Mouse (Mus musculus): ENCODE results near the gene Prr19. TPM values are rescaled to one million over a fixed set of nuclear protein-coding genes. Genes with fewer than 3 reads are reported as not detected.

The Prr19 gene
- polyA plus RNA-seq, 1 experiment from 2014 or later: 2.3 TPM

GRCm38 (mm10) chr7:25303003-25303684, 1.9 kb downstream of the Prr19 start:
- H3K27ac ChIP-seq: no peak overlapping the region
- H3K9ac ChIP-seq: no peak overlapping the region
- WGBS: 74% methylated on average over 9 of the region's 9 CpGs
- no peak for ATAC-seq (ENCODE audit: low FRiP score)
- peaks cover 26% of the 10 kb centered on the region for H3K4me1 ChIP-seq (replicated peaks)
- H3K4me2 ChIP-seq: no peak overlapping the region
- H3K9me3 ChIP-seq: no peaks in the 10 kb centered on the region
- peaks cover 12% of the 10 kb centered on the region; the same call in 1 of the 2 replicates for H3K27me3 ChIP-seq
- H3K36me3 ChIP-seq: peaks cover 9% of the 10 kb centered on the region
- no peak overlapping the region for H3K4me3 ChIP-seq

- H3K9ac ChIP-seq: no peak overlapping the region
- peaks cover 10% of the 10 kb centered on the region for H3K36me3 ChIP-seq
- no peak overlapping the region for H3K4me2 ChIP-seq
- H3K4me3 ChIP-seq: no peak overlapping the region
- no peak for ATAC-seq (ENCODE audit: low FRiP score)
- H3K27me3 ChIP-seq: peaks cover 15% of the 10 kb centered on the region; the same call in 1 of the 2 replicates
- H3K9me3 ChIP-seq: no peaks in the 10 kb centered on the region
- peaks cover 21% of the 10 kb centered on the region for H3K4me1 ChIP-seq (replicated peaks)
- 88% methylated on average over 3 of the region's 3 CpGs for WGBS
- no peak overlapping the region for H3K27ac ChIP-seq
Measured at GRCm38 (mm10) chr7:25303685-25304006, 2.4 kb downstream of the Prr19 start.

GRCm38 (mm10) chr7:25305481-25305880, 4.3 kb downstream of the Prr19 start:
- H3K4me3 ChIP-seq: peak overlapping the region; percentile 72
- H3K36me3 ChIP-seq: peaks cover 14% of the 10 kb centered on the region
- H3K9me3 ChIP-seq: no peaks in the 10 kb centered on the region
- 2% methylated on average over 2 of the region's 2 CpGs for WGBS
- peak; percentile 26; the same call in 1 of the 2 replicates for ATAC-seq (ENCODE audit: low FRiP score)
- H3K9ac ChIP-seq: peak overlapping the region; percentile 93
- H3K4me2 ChIP-seq: peak overlapping the region; percentile 80
- H3K4me1 ChIP-seq (replicated peaks): peaks cover 20% of the 10 kb centered on the region
- peaks cover 20% of the 10 kb centered on the region; the same call in 1 of the 2 replicates for H3K27me3 ChIP-seq
- peak overlapping the region; percentile 95 for H3K27ac ChIP-seq

GRCm38 (mm10) chr7:25305956-25306613, 4.9 kb downstream of the Prr19 start, which contains the start of gene Tmem145:
TSS of gene Tmem145 (plus strand) at chr7:25306106.
- peaks cover 20% of the 10 kb centered on the region for H3K4me1 ChIP-seq (replicated peaks)
- H3K27ac ChIP-seq: peak within 1 kb of the TSS; percentile 95
- under 1% methylated on average over 44 of the region's 47 CpGs for WGBS
- ATAC-seq (ENCODE audit: low FRiP score): peak; percentile 73
- H3K27me3 ChIP-seq: peaks cover 23% of the 10 kb centered on the region
- H3K36me3 ChIP-seq: peaks cover 14% of the 10 kb centered on the region
- peak within 1 kb of the TSS; percentile 93 for H3K9ac ChIP-seq
- no peaks in the 10 kb centered on the region for H3K9me3 ChIP-seq
- H3K4me2 ChIP-seq: peak within 1 kb of the TSS; percentile 80
- peak within 1 kb of the TSS; percentile 72 for H3K4me3 ChIP-seq

- Histone ChIP-seq H3K27me3 (peaks cover 29% of the 10 kb centered on the region), H3K4me3 (peak overlapping the region; percentile 72), H3K27ac (peak overlapping the region; percentile 95), H3K36me3 (peaks cover 18% of the 10 kb centered on the region), H3K9me3 (no peaks in the 10 kb centered on the region), H3K9ac (peak overlapping the region; percentile 93), H3K4me2 (peak overlapping the region; percentile 80), H3K4me1 (replicated peaks) (peaks cover 20% of the 10 kb centered on the region)
- WGBS: 42% methylated on average over 2 of the region's 2 CpGs
- peak; percentile 17; the same call in 1 of the 2 replicates for ATAC-seq (ENCODE audit: low FRiP score)
Measured at GRCm38 (mm10) chr7:25306614-25306996, 5.4 kb downstream of the Prr19 start.

- Histone ChIP-seq H3K4me1 (replicated peaks) (peaks cover 20% of the 10 kb centered on the region), H3K36me3 (peaks cover 23% of the 10 kb centered on the region), H3K27me3 (peaks cover 51% of the 10 kb centered on the region), H3K4me3 (no peak overlapping the region), H3K9me3 (no peaks in the 10 kb centered on the region), H3K9ac (peak overlapping the region; percentile 20), H3K4me2 (no peak overlapping the region), H3K27ac (no peak overlapping the region)
- ATAC-seq (ENCODE audit: low FRiP score): no peak
- WGBS: 69% methylated on average over 17 of the region's 17 CpGs
Measured at GRCm38 (mm10) chr7:25308702-25309318, 7.6 kb downstream of the Prr19 start.

GRCm38 (mm10) chr7:25309425-25309824, 8.2 kb downstream of the Prr19 start:
- H3K36me3 ChIP-seq: peaks cover 23% of the 10 kb centered on the region
- ATAC-seq (ENCODE audit: low FRiP score): no peak
- no peak overlapping the region for H3K27ac ChIP-seq
- H3K4me1 ChIP-seq (replicated peaks): peaks cover 23% of the 10 kb centered on the region
- no peak overlapping the region for H3K9ac ChIP-seq
- H3K4me3 ChIP-seq: no peak overlapping the region
- H3K9me3 ChIP-seq: no peaks in the 10 kb centered on the region
- 86% methylated on average over 9 of the region's 9 CpGs for WGBS
- H3K4me2 ChIP-seq: no peak overlapping the region
- H3K27me3 ChIP-seq: peaks cover 57% of the 10 kb centered on the region

- Histone ChIP-seq H3K4me3 (no peak overlapping the region), H3K9ac (no peak overlapping the region), H3K9me3 (no peaks in the 10 kb centered on the region), H3K4me1 (replicated peaks) (peaks cover 31% of the 10 kb centered on the region), H3K4me2 (no peak overlapping the region), H3K27ac (no peak overlapping the region), H3K36me3 (peaks cover 27% of the 10 kb centered on the region), H3K27me3 (peaks cover 69% of the 10 kb centered on the region)
- ATAC-seq (ENCODE audit: low FRiP score): no peak
- 78% methylated on average over 11 of the region's 11 CpGs for WGBS
Measured at GRCm38 (mm10) chr7:25311193-25311592, 10.0 kb downstream of the Prr19 start.

- 51% methylated on average over 7 of the region's 7 CpGs for WGBS
- Histone ChIP-seq H3K27ac (no peak overlapping the region), H3K27me3 (peaks cover 57% of the 10 kb centered on the region), H3K4me2 (no peak overlapping the region), H3K36me3 (peaks cover 18% of the 10 kb centered on the region), H3K9me3 (no peaks in the 10 kb centered on the region), H3K4me1 (replicated peaks) (peaks cover 33% of the 10 kb centered on the region), H3K4me3 (no peak overlapping the region), H3K9ac (no peak overlapping the region)
- no peak for ATAC-seq (ENCODE audit: low FRiP score)
Measured at GRCm38 (mm10) chr7:25313325-25313724, 12.1 kb downstream of the Prr19 start.

- Histone ChIP-seq H3K4me2 (peak overlapping the region; percentile 59), H3K9me3 (no peaks in the 10 kb centered on the region), H3K4me1 (replicated peaks) (peaks cover 40% of the 10 kb centered on the region), H3K9ac (peak overlapping the region; percentile 65), H3K36me3 (peaks cover 13% of the 10 kb centered on the region), H3K27ac (no peak overlapping the region), H3K4me3 (peak overlapping the region; percentile 74), H3K27me3 (peaks cover 49% of the 10 kb centered on the region)
- 2% methylated on average over 43 of the region's 51 CpGs for WGBS
- no peak for ATAC-seq (ENCODE audit: low FRiP score)
Measured at GRCm38 (mm10) chr7:25314606-25315305, 13.5 kb downstream of the Prr19 start.

GRCm38 (mm10) chr7:25315306-25316041, 14.3 kb downstream of the Prr19 start:
- Histone ChIP-seq H3K4me1 (replicated peaks) (peaks cover 40% of the 10 kb centered on the region), H3K36me3 (peaks cover 13% of the 10 kb centered on the region), H3K4me3 (peak overlapping the region; percentile 74), H3K27me3 (peaks cover 49% of the 10 kb centered on the region), H3K9me3 (no peaks in the 10 kb centered on the region), H3K27ac (no peak overlapping the region), H3K9ac (peak overlapping the region; percentile 65), H3K4me2 (peak overlapping the region; percentile 59)
- no peak for ATAC-seq (ENCODE audit: low FRiP score)
- WGBS: 1% methylated on average over 62 of the region's 69 CpGs

Measured in hindbrain, embryonic 13.5 days (tissue).